Mouse (Mus musculus) neural tube, embryonic 11.5 days (tissue): ENCODE results near the gene M1ap. TPM values are rescaled to one million over a fixed set of nuclear protein-coding genes. Genes with fewer than 3 reads are reported as not detected.

Experiments used
- ATAC-seq: fragments of 200-750 bp; cut with Nextera tagmentation; 2 replicates; pipeline ENCODE4 v1.8.0; 2017; ENCODE audit warnings: moderate number of reproducible peaks, mild to moderate bottlenecking, moderate TSS enrichment, moderate library complexity; ENCODE audit not compliant: insufficient read depth, low FRiP score, low TSS enrichment
- DNase-seq: peaks from one replicate; pipeline ENCODE4 v3.0.0-alpha.2; 2015; ENCODE audit warnings: low spot score
- H3K27ac ChIP-seq: fragments of 300-500 bp; sonication (generic); 2 replicates; pipeline ENCODE4 v1.5.1; 2014; ENCODE audit warnings: low read depth, mild to moderate bottlenecking, low read length
- H3K27me3 ChIP-seq: fragments of 300-500 bp; sonication (generic); 2 replicates; pipeline ENCODE4 v1.6.1; 2014; ENCODE audit warnings: mild to moderate bottlenecking, low read length, mixed read lengths; ENCODE audit not compliant: control insufficient read depth, insufficient read depth
- H3K36me3 ChIP-seq: fragments of 300-500 bp; sonication (generic); 2 replicates; pipeline ENCODE4 v1.6.1; 2014; ENCODE audit warnings: mild to moderate bottlenecking, low read length, moderate library complexity, mixed read lengths; ENCODE audit not compliant: control insufficient read depth, insufficient read depth
- H3K4me1 ChIP-seq: fragments of 300-500 bp; sonication (generic); 2 replicates; pipeline ENCODE4 v1.6.1; 2014; ENCODE audit warnings: low read length, mixed read lengths; ENCODE audit not compliant: control insufficient read depth, insufficient read depth
- H3K4me2 ChIP-seq: fragments of 300-500 bp; sonication (generic); 2 replicates; pipeline ENCODE4 v1.6.1; 2014; ENCODE audit warnings: low read depth, mild to moderate bottlenecking, moderate library complexity
- H3K4me3 ChIP-seq: fragments of 300-500 bp; sonication (generic); 2 replicates; pipeline ENCODE4 v1.5.1; 2014; ENCODE audit warnings: low read depth, low read length
- H3K9ac ChIP-seq: fragments of 300-500 bp; sonication (generic); 2 replicates; pipeline ENCODE4 v1.6.1; 2014; ENCODE audit warnings: mild to moderate bottlenecking, low read length
- H3K9me3 ChIP-seq: fragments of 300-500 bp; sonication (generic); 2 replicates; pipeline ENCODE4 v1.6.1; 2016; ENCODE audit warnings: low read length; ENCODE audit not compliant: control insufficient read depth
- WGBS: fragments of 180-500 bp; shearing (Covaris S2); extraction: QIAGEN DNeasy Blood & Tissue Kit; methylation state at CpG from one replicate; pipeline ENCODE4 v1.1.7; 2014; 5-methylcytosine and 5-hydroxymethylcytosine counted together
- polyA plus RNA-seq: library from polyadenylated mRNA; unstranded; fragments of >200 nt; fragmentation: Nextera tagmentation; extraction: Ambion mirVana; gene quantifications from 2 replicates; pipeline ENCODE4 v1.2.1, GENCODE M21; 2014

The M1ap gene
- polyA plus RNA-seq, 1 experiment from 2014 or later: not detected

GRCm38 (mm10) chr6:82913336-82914247 lies 33.1 kb upstream of the M1ap start:
- WGBS: 78% methylated on average over 28 of the region's 28 CpGs
- ATAC-seq: no peak

GRCm38 (mm10) chr6:82915889-82916288 lies 30.8 kb upstream of the M1ap start:
- Histone ChIP-seq H3K4me2 (no peak overlapping the region), H3K9me3 (no peaks in the 10 kb centered on the region), H3K27ac (no peak overlapping the region), H3K4me3 (no peak overlapping the region), H3K4me1 (no peaks in the 10 kb centered on the region), H3K36me3 (no peaks in the 10 kb centered on the region), H3K9ac (no peak overlapping the region), H3K27me3 (no peaks in the 10 kb centered on the region)
- 29% methylated on average over 3 of the region's 3 CpGs for WGBS
- DNase-seq (peak; percentile 60), ATAC-seq (no peak)

More at GRCm38 (mm10) chr6:82913336-82914247, 33.1 kb upstream of the M1ap start:
- no peak for DNase-seq
- H3K27ac ChIP-seq: no peak overlapping the region
- H3K4me3 ChIP-seq: no peak overlapping the region
- H3K9me3 ChIP-seq: no peaks in the 10 kb centered on the region
- no peak overlapping the region for H3K4me2 ChIP-seq
- no peaks in the 10 kb centered on the region for H3K36me3 ChIP-seq
- H3K4me1 ChIP-seq: no peaks in the 10 kb centered on the region
- no peak overlapping the region for H3K9ac ChIP-seq
- H3K27me3 ChIP-seq: no peaks in the 10 kb centered on the region

GRCm38 (mm10) chr6:82916459-82916858 lies 30.2 kb upstream of the M1ap start:
- H3K9me3 ChIP-seq: no peaks in the 10 kb centered on the region
- 91% methylated on average over 4 of the region's 4 CpGs for WGBS
- no peak overlapping the region for H3K27ac ChIP-seq
- no peaks in the 10 kb centered on the region for H3K4me1 ChIP-seq
- H3K4me3 ChIP-seq: no peak overlapping the region
- no peaks in the 10 kb centered on the region for H3K27me3 ChIP-seq
- DNase-seq (no peak), ATAC-seq (no peak)
- no peaks in the 10 kb centered on the region for H3K36me3 ChIP-seq
- no peak overlapping the region for H3K9ac ChIP-seq
- H3K4me2 ChIP-seq: no peak overlapping the region

GRCm38 (mm10) chr6:82917076-82917777 lies 29.5 kb upstream of the M1ap start:
- no peaks in the 10 kb centered on the region for H3K27me3 ChIP-seq
- no peak overlapping the region for H3K9ac ChIP-seq
- ATAC-seq (no peak), DNase-seq (no peak)
- H3K4me1 ChIP-seq: no peaks in the 10 kb centered on the region
- H3K4me3 ChIP-seq: no peak overlapping the region
- H3K4me2 ChIP-seq: no peak overlapping the region
- 76% methylated on average over 26 of the region's 26 CpGs for WGBS
- no peaks in the 10 kb centered on the region for H3K36me3 ChIP-seq
- no peaks in the 10 kb centered on the region for H3K9me3 ChIP-seq
- H3K27ac ChIP-seq: no peak overlapping the region

GRCm38 (mm10) chr6:82917778-82918129 lies 28.9 kb upstream of the M1ap start:
- ATAC-seq: 0 out of 2 replicates have a peak, but pooled peaks have one; percentile 41

GRCm38 (mm10) chr6:82918371-82918770 lies 28.3 kb upstream of the M1ap start:
- Histone ChIP-seq H3K4me1 (no peaks in the 10 kb centered on the region), H3K4me3 (no peak overlapping the region), H3K9ac (no peak overlapping the region), H3K36me3 (no peaks in the 10 kb centered on the region), H3K9me3 (no peaks in the 10 kb centered on the region), H3K27me3 (no peaks in the 10 kb centered on the region), H3K27ac (no peak overlapping the region), H3K4me2 (no peak overlapping the region)
- 79% methylated on average over 14 of the region's 14 CpGs for WGBS
- no peak for ATAC-seq
- no peak for DNase-seq

More at GRCm38 (mm10) chr6:82917778-82918129, 28.9 kb upstream of the M1ap start:
- H3K4me1 ChIP-seq: no peaks in the 10 kb centered on the region
- H3K27me3 ChIP-seq: no peaks in the 10 kb centered on the region
- peak; percentile 58 for DNase-seq
- no peaks in the 10 kb centered on the region for H3K9me3 ChIP-seq
- no peaks in the 10 kb centered on the region for H3K36me3 ChIP-seq
- no peak overlapping the region for H3K4me2 ChIP-seq
- no peak overlapping the region for H3K27ac ChIP-seq
- WGBS: 18% methylated on average over 8 of the region's 8 CpGs
- H3K9ac ChIP-seq: no peak overlapping the region
- H3K4me3 ChIP-seq: no peak overlapping the region

- ATAC-seq (no peak), DNase-seq (no peak)
- H3K36me3 ChIP-seq: no peaks in the 10 kb centered on the region
- no peaks in the 10 kb centered on the region for H3K27me3 ChIP-seq
- H3K4me2 ChIP-seq: no peak overlapping the region
- H3K4me1 ChIP-seq: no peaks in the 10 kb centered on the region
- no peak overlapping the region for H3K9ac ChIP-seq
- H3K9me3 ChIP-seq: no peaks in the 10 kb centered on the region
- H3K4me3 ChIP-seq: no peak overlapping the region
- WGBS: 78% methylated on average over 8 of the region's 8 CpGs
- no peak overlapping the region for H3K27ac ChIP-seq
Observed at GRCm38 (mm10) chr6:82919520-82919919, 27.2 kb upstream of the M1ap start.

GRCm38 (mm10) chr6:82921426-82922224 lies 25.1 kb upstream of the M1ap start:
- no peak overlapping the region for H3K4me2 ChIP-seq

More at GRCm38 (mm10) chr6:82921426-82922224, 25.1 kb upstream of the M1ap start:
- DNase-seq: no peak
- no peaks in the 10 kb centered on the region for H3K36me3 ChIP-seq
- no peaks in the 10 kb centered on the region for H3K27me3 ChIP-seq
- H3K4me3 ChIP-seq: no peak overlapping the region
- H3K9me3 ChIP-seq: no peaks in the 10 kb centered on the region
- 79% methylated on average over 9 of the region's 9 CpGs for WGBS
- no peak overlapping the region for H3K27ac ChIP-seq
- H3K4me1 ChIP-seq: no peaks in the 10 kb centered on the region
- ATAC-seq: no peak
- H3K9ac ChIP-seq: no peak overlapping the region
